Mouse (Mus musculus): ENCODE measurements around the gene Ugt1a2. TPM values are rescaled to one million over a fixed set of nuclear protein-coding genes. Genes with fewer than 3 reads are reported as not detected.
"Not testable (repeated sequence)": the region's sequence is repeated elsewhere in the genome, so short reads cannot be mapped to it uniquely, and the experiment has no call there.

Gene Ugt1a2
- polyA plus RNA-seq, 1 experiment from 2014 or later: not detected

GRCm38 (mm10) chr1:88219054-88219453, 18.7 kb downstream of the Ugt1a2 start:
- H3K9ac ChIP-seq (replicated peaks; ENCODE audit: low read length): no peak overlapping the region
- no peak overlapping the region for H3K4me3 ChIP-seq (ENCODE audit: low read depth, low read length)
- WGBS: 24% methylated on average over 1 of the region's 1 CpGs
- peaks cover 31% of the 10 kb centered on the region for H3K9me3 ChIP-seq (replicated peaks; ENCODE audit: control insufficient read depth, low read length)
- no peaks in the 10 kb centered on the region for H3K27me3 ChIP-seq (ENCODE audit: control insufficient read depth, insufficient read depth, low read length)
- peak; percentile 5 for DNase-seq (ENCODE audit: low spot score)
- no peaks in the 10 kb centered on the region for H3K4me1 ChIP-seq (ENCODE audit: control insufficient read depth, insufficient read depth, low read length)
- H3K4me2 ChIP-seq (ENCODE audit: low read depth, low read length): no peak overlapping the region
- H3K36me3 ChIP-seq (replicated peaks; ENCODE audit: control insufficient read depth, insufficient read depth, low read depth, low read length): no peaks in the 10 kb centered on the region
- ATAC-seq (replicated peaks; ENCODE audit: insufficient number of reproducible peaks, low FRiP score, low TSS enrichment, low read depth): no peak
- H3K27ac ChIP-seq (replicated peaks; ENCODE audit: low read depth, low read length): no peak overlapping the region

- peaks cover 22% of the 10 kb centered on the region for H3K9me3 ChIP-seq (replicated peaks; ENCODE audit: control insufficient read depth, low read length)
- no peaks in the 10 kb centered on the region for H3K27me3 ChIP-seq (ENCODE audit: control insufficient read depth, insufficient read depth, low read length)
- H3K36me3 ChIP-seq (replicated peaks; ENCODE audit: control insufficient read depth, insufficient read depth, low read depth, low read length): no peaks in the 10 kb centered on the region
- H3K4me2 ChIP-seq (ENCODE audit: low read depth, low read length): no peak overlapping the region
- no peak for ATAC-seq (replicated peaks; ENCODE audit: insufficient number of reproducible peaks, low FRiP score, low TSS enrichment, low read depth)
- H3K4me1 ChIP-seq (ENCODE audit: control insufficient read depth, insufficient read depth, low read length): no peaks in the 10 kb centered on the region
- no peak overlapping the region for H3K9ac ChIP-seq (replicated peaks; ENCODE audit: low read length)
- H3K27ac ChIP-seq (replicated peaks; ENCODE audit: low read depth, low read length): no peak overlapping the region
- no peak overlapping the region for H3K4me3 ChIP-seq (ENCODE audit: low read depth, low read length)
- DNase-seq (ENCODE audit: low spot score): no peak
These were observed 19.9 kb downstream of the Ugt1a2 start for GRCm38 (mm10) chr1:88220336-88220735.

DNA sequence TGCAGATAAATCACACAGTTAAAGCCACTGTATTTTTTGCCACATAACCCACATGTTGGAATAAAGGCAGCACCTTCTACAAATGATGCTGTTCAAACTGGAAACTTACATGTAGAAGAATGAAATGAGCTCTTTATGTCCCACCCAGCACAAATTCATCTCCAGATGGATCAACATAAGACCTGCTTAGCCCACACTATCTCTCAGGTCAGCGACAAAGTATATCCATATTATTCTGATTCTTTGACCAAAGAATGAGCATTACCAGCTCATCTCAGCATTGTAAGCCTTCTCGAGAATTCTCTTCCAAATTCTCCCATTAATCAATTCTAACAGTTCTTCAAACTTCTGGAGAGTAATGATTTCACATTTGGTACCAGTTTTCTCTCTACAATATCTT, 21.8 kb downstream of the Ugt1a2 start:
- no peaks in the 10 kb centered on the region for H3K36me3 ChIP-seq (replicated peaks; ENCODE audit: control insufficient read depth, insufficient read depth, low read depth, low read length)
- H3K4me2 ChIP-seq (ENCODE audit: low read depth, low read length): no peak overlapping the region
- no peaks in the 10 kb centered on the region for H3K4me1 ChIP-seq (ENCODE audit: control insufficient read depth, insufficient read depth, low read length)
- H3K9ac ChIP-seq (replicated peaks; ENCODE audit: low read length): no peak overlapping the region
- ATAC-seq (replicated peaks; ENCODE audit: insufficient number of reproducible peaks, low FRiP score, low TSS enrichment, low read depth): no peak
- no peak overlapping the region for H3K27ac ChIP-seq (replicated peaks; ENCODE audit: low read depth, low read length)
- DNase-seq (ENCODE audit: low spot score): no peak
- no peak overlapping the region for H3K4me3 ChIP-seq (ENCODE audit: low read depth, low read length)
- H3K27me3 ChIP-seq (ENCODE audit: control insufficient read depth, insufficient read depth, low read length): no peaks in the 10 kb centered on the region
- peaks cover 23% of the 10 kb centered on the region for H3K9me3 ChIP-seq (replicated peaks; ENCODE audit: control insufficient read depth, low read length)
- 55% methylated on average over 2 of the region's 2 CpGs for WGBS

DNA sequence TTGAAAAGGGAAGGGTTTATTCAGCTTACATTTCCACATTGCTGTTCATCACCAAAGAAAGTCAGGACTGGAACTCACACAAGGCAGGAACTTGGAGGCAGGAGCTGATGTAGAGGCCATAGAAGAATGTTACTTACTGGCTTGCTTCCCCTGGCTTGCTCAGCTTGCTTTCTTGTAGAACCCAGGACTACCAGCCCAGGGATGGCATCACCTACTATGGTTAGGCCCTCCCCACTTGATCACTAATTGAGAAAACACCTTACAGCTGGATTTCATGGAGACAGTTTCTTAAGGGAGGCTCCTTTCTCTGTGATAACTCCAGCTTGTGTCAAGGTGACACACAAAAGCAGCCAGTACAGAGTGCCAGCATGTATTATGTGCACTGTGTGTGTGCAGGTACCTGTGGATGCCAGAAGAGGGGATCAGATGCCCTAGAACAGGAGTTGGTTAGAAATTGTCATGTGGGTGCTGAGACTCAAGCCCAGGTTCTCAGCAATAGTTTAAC, 22.7 kb downstream of the Ugt1a2 start:
- not testable (repeated sequence) for ATAC-seq (replicated peaks; ENCODE audit: insufficient number of reproducible peaks, low FRiP score, low TSS enrichment, low read depth); H3K4me3 ChIP-seq (ENCODE audit: low read depth, low read length); H3K27me3 ChIP-seq (ENCODE audit: control insufficient read depth, insufficient read depth, low read length); H3K4me2 ChIP-seq (ENCODE audit: low read depth, low read length); H3K4me1 ChIP-seq (ENCODE audit: control insufficient read depth, insufficient read depth, low read length); DNase-seq (ENCODE audit: low spot score); H3K27ac ChIP-seq (replicated peaks; ENCODE audit: low read depth, low read length); H3K9ac ChIP-seq (replicated peaks; ENCODE audit: low read length); H3K36me3 ChIP-seq (replicated peaks; ENCODE audit: control insufficient read depth, insufficient read depth, low read depth, low read length)
- H3K9me3 ChIP-seq (replicated peaks; ENCODE audit: control insufficient read depth, low read length): peaks cover 27% of the 10 kb centered on the region

- 50% methylated on average over 1 of the region's 1 CpGs for WGBS
- Histone ChIP-seq H3K27ac (replicated peaks; ENCODE audit: low read depth, low read length) (no peak overlapping the region), H3K9ac (replicated peaks; ENCODE audit: low read length) (no peak overlapping the region), H3K4me2 (ENCODE audit: low read depth, low read length) (no peak overlapping the region), H3K4me3 (ENCODE audit: low read depth, low read length) (no peak overlapping the region), H3K9me3 (replicated peaks; ENCODE audit: control insufficient read depth, low read length) (peaks cover 32% of the 10 kb centered on the region), H3K27me3 (ENCODE audit: control insufficient read depth, insufficient read depth, low read length) (no peaks in the 10 kb centered on the region), H3K4me1 (ENCODE audit: control insufficient read depth, insufficient read depth, low read length) (no peaks in the 10 kb centered on the region), H3K36me3 (replicated peaks; ENCODE audit: control insufficient read depth, insufficient read depth, low read depth, low read length) (no peaks in the 10 kb centered on the region)
- ATAC-seq (replicated peaks; ENCODE audit: insufficient number of reproducible peaks, low FRiP score, low TSS enrichment, low read depth): no peak
- no peak for DNase-seq (ENCODE audit: low spot score)
These were observed 23.2 kb downstream of the Ugt1a2 start for GRCm38 (mm10) chr1:88223591-88223990.

GRCm38 (mm10) chr1:88224029-88224776, 23.8 kb downstream of the Ugt1a2 start:
- DNase-seq (ENCODE audit: low spot score): no peak
- H3K36me3 ChIP-seq (replicated peaks; ENCODE audit: control insufficient read depth, insufficient read depth, low read depth, low read length): no peaks in the 10 kb centered on the region
- H3K4me1 ChIP-seq (ENCODE audit: control insufficient read depth, insufficient read depth, low read length): no peaks in the 10 kb centered on the region
- H3K9me3 ChIP-seq (replicated peaks; ENCODE audit: control insufficient read depth, low read length): peaks cover 35% of the 10 kb centered on the region
- ATAC-seq (replicated peaks; ENCODE audit: insufficient number of reproducible peaks, low FRiP score, low TSS enrichment, low read depth): no peak
- H3K4me3 ChIP-seq (ENCODE audit: low read depth, low read length): no peak overlapping the region
- no peaks in the 10 kb centered on the region for H3K27me3 ChIP-seq (ENCODE audit: control insufficient read depth, insufficient read depth, low read length)
- 73% methylated on average over 2 of the region's 2 CpGs for WGBS
- H3K4me2 ChIP-seq (ENCODE audit: low read depth, low read length): no peak overlapping the region
- H3K9ac ChIP-seq (replicated peaks; ENCODE audit: low read length): no peak overlapping the region
- H3K27ac ChIP-seq (replicated peaks; ENCODE audit: low read depth, low read length): no peak overlapping the region

DNA sequence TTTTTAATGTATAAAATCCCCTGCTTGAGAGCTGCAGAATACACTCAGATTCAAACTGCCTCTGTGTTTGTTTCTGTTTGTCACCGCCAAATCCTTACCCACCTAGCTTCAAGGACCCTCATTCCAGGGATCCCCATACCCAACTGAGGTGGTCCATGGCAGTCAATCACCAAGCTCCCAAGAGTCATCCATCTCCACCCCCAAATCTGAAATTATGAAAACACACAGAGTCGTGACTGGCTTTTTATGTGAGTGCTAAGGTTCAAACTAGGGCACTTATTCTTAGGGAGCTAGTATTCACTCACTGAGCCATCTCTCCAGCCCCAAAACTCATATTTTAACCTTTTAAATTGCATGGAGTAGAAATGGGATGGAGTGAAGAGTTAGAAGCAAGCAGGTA, 24.9 kb downstream of the Ugt1a2 start:
- 31% methylated on average over 2 of the region's 2 CpGs for WGBS
- DNase-seq (ENCODE audit: low spot score): not testable (repeated sequence)

GRCm38 (mm10) chr1:88225741-88226140, 25.3 kb downstream of the Ugt1a2 start:
- no peak overlapping the region for H3K9ac ChIP-seq (replicated peaks; ENCODE audit: low read length)
- no peak for DNase-seq (ENCODE audit: low spot score)
- H3K27ac ChIP-seq (replicated peaks; ENCODE audit: low read depth, low read length): no peak overlapping the region

More for the DNA sequence above, 24.9 kb downstream of the Ugt1a2 start:
- not testable (repeated sequence) for H3K4me3 ChIP-seq (ENCODE audit: low read depth, low read length); H3K27ac ChIP-seq (replicated peaks; ENCODE audit: low read depth, low read length); H3K4me1 ChIP-seq (ENCODE audit: control insufficient read depth, insufficient read depth, low read length); H3K27me3 ChIP-seq (ENCODE audit: control insufficient read depth, insufficient read depth, low read length); H3K36me3 ChIP-seq (replicated peaks; ENCODE audit: control insufficient read depth, insufficient read depth, low read depth, low read length); H3K9ac ChIP-seq (replicated peaks; ENCODE audit: low read length); H3K4me2 ChIP-seq (ENCODE audit: low read depth, low read length); ATAC-seq (replicated peaks; ENCODE audit: insufficient number of reproducible peaks, low FRiP score, low TSS enrichment, low read depth)
- peaks cover 46% of the 10 kb centered on the region for H3K9me3 ChIP-seq (replicated peaks; ENCODE audit: control insufficient read depth, low read length)

More at GRCm38 (mm10) chr1:88225741-88226140, 25.3 kb downstream of the Ugt1a2 start:
- no peak for ATAC-seq (replicated peaks; ENCODE audit: insufficient number of reproducible peaks, low FRiP score, low TSS enrichment, low read depth)
- Histone ChIP-seq H3K4me3 (ENCODE audit: low read depth, low read length) (no peak overlapping the region), H3K27me3 (ENCODE audit: control insufficient read depth, insufficient read depth, low read length) (no peaks in the 10 kb centered on the region), H3K9me3 (replicated peaks; ENCODE audit: control insufficient read depth, low read length) (peaks cover 50% of the 10 kb centered on the region), H3K4me1 (ENCODE audit: control insufficient read depth, insufficient read depth, low read length) (no peaks in the 10 kb centered on the region), H3K36me3 (replicated peaks; ENCODE audit: control insufficient read depth, insufficient read depth, low read depth, low read length) (no peaks in the 10 kb centered on the region), H3K4me2 (ENCODE audit: low read depth, low read length) (no peak overlapping the region)
